Mouse (Mus musculus) lung, adult 2 months (tissue): ENCODE measurements around the gene Inca1.

Experiments used
- CTCF ChIP-seq: fragments of 200-500 bp; IDR thresholded peaks from 2 replicates; pipeline ENCODE4 v1.5.1; 2011; ENCODE audit warnings: mild to moderate bottlenecking, low read length, control low read depth; ENCODE audit not compliant: insufficient read depth
- POLR2A ChIP-seq: fragments of 200-500 bp; IDR thresholded peaks from 2 replicates; pipeline ENCODE4 v1.6.1; 2011; ENCODE audit warnings: low read depth, mild to moderate bottlenecking, control low read depth, low read length, borderline replicate concordance; ENCODE audit errors: extremely low read depth

- TF ChIP-seq CTCF (no peak), POLR2A (no peak)
Observed at GRCm38 (mm10) chr11:70693504-70693903, 6.5 kb downstream of the Inca1 start.
